Mouse (Mus musculus) forelimb bud, embryonic 11.5 days (tissue): Measurements from ENCODE around the gene Dcx.

Experiments
- DNase-seq: peaks from one replicate; pipeline ENCODE4 v3.0.0-alpha.2; 2012; ENCODE audit warnings: low read depth, low spot score

The Dcx gene

GRCm38 (mm10) chrX:143827212-143827611 is 105.9 kb downstream of the Dcx start, which contains the start of gene Capn6:
TSS of gene Capn6 (minus strand) at chrX:143827414.
- DNase-seq: peak; percentile 85

DNA sequence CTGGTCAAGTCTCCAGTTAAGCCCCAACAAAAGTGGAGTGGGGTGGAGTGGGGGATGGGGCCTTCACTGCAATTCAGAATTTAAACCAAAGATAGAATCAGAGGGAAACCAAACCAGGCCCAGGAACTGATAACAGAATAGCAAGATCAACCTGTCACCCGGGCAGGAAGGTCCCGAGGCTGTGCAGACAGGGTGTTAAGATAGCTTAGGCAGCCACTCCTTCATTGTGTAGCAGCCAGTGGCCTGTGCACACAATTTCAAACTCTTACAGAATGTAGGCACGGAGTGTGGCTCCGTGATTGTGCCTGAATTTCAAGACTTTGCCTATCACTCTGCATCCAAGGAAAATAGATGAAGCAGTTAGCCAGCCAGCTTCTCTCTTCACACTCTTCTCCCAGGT is 106.6 kb downstream of the Dcx start:
- DNase-seq: no peak

- DNase-seq: no peak
These were observed 114.2 kb downstream of the Dcx start for GRCm38 (mm10) chrX:143818961-143819360.

DNA sequence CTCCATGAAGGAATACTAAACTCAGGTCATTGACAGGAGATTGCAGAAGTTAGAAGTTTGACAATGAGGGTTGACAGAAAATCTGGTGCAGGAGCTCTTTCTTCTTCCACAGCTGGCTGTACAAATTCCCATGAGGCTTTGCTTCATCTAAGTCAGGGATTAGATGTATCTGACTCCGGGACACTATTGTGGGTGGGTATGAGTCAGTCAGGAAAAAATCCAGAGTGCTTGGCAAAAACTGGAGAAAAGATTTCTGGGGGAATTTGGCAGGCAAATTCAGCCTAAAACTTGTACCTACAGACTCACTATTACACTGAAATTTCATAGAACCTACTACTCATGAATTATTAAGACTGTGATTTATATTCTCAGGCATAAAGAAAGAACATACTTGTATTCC is 117.2 kb downstream of the Dcx start:
- no peak for DNase-seq
